Mouse (Mus musculus) fibroblast of lung, adult 2 months (primary cell): ENCODE measurements around the gene Jazf1.

ENCODE experiments used
- DNase-seq: peaks from one replicate; pipeline ENCODE4 v3.0.0-alpha.2; 2011; ENCODE audit warnings: low read depth

Gene Jazf1

DNA sequence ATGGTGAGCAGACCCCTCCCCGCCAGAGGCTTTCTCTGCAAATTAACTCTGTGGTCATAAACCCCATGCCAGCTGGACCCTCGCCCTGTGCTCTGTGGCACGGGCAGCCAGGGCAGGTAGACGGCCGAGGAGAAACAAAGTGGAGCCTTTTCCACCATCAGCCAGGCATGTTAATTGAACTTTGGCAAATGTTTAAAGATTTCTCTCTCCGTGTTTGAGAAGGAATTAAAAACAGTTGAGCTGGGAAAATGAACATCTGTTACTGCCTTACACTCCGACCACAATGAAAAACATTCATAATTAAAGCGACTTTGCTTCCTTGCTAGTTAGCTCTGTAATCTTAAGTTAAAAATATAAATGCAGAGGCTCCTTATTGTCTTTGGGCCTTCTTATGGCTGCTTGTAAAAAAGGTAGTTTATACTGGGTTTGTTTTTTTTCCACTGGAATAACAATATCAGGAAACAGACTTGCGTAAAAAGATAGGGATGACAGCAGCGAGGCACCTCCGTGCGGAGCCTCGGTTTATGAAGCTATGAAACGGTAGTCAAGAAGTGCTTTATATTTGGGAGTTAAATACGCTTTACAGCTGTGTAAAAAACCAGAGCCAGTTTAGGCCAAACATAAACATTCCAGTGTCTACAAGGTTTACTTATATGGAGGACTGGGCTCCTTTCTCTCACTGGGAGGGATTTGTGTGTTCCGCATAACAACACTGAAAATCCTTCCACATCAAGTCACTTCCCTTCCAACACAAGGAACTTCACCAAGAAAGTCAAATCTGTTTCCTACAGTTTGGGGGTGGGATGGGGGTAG, 273.2 kb downstream of the Jazf1 start:
- DNase-seq = no peak

DNA sequence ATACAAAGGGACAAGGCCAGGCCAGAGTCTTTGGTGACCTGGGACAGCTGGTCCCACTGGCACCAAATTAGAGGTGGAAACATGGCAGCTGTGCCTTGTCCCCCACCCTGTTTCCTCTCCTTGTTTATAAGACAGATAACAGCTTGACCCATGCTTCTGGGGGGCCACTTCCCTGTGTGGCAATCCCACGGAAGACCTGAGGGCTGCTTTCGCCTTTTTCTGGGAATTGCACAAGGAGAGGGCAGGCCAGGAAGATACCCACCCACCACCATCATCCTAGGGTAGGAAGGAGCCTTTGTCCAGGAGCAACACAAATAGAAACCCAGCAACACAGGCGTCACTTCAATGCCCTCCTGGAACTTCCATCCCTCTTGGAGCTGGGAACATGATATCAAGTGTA, 276.0 kb downstream of the Jazf1 start:
- no peak for DNase-seq

DNA sequence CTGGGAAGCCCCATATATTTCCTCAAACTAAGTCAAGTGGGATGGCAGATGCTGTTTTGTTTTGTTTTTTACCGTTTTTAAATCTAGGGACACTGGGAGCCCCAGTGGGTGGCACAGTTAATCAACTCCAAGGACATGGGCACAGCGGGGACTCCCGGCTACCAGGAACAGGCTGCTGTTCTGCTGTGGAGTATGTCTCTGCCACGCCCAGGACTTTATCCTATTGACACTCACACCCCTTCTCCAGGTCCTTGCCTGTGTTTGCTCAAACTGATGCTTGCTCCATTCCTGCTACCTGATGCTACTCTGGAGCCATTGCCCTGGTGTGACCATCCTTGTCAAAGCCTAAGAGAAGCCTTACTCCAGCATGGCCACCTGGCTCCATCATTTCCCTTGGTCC, 277.6 kb downstream of the Jazf1 start:
- no peak for DNase-seq

DNA sequence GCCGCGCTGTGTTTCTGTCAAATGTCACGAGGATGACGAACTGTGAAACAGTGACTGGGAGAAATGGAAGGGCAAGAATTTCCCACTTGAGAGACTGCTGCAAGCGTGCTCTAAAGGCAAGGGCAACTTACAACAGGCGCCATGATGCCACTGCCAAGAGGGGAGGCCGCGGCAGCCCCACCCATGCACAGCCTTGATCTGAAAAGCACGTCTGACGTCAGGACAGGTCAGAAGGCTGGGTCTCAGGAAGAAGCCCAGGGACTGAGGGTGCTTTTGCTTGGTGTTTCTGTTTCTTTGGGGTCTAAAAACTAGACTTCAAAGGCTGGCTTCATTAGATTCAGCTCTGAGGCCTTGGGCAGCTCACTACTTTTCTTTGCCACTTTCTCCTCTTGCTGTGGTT, 278.1 kb downstream of the Jazf1 start:
- DNase-seq = no peak

DNA sequence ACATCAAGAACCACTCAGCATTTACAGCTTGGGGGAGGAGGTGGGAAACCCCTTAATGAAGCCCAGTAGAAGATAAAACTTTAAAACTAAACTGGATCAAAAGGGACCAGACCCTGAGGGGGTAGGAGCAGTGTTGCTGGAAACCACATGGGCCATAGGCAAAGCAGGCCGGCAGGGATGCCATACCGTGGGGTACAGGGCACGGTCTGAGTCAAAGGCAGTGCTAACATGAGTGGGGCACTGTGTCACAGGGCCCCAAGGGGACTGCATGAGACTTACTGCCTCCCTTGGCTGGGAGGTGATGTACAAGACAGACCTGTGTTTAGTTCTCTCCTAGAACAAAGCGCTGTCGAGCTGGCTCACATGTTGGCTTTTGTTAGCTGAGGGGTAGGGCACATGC, 288.9 kb downstream of the Jazf1 start:
- DNase-seq = no peak

DNA sequence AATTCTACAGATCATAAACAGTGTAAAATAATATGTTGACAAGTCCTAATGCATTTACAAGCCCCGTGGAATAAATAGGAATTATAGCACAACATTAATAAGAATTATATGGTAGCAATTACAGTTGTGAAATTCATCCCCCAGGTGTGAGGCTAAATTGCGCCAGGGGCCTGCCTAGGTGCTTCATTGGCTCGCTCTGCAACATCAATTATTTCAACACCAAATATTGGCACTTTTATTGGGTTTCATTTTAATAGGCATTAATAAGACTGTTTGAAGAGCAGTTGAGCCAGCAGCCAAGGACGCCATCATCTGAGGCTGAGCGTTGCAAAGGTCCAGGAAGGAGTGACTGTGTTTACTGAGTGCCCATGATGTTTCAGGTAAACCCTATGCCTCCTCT, 289.9 kb downstream of the Jazf1 start:
- no peak for DNase-seq

DNA sequence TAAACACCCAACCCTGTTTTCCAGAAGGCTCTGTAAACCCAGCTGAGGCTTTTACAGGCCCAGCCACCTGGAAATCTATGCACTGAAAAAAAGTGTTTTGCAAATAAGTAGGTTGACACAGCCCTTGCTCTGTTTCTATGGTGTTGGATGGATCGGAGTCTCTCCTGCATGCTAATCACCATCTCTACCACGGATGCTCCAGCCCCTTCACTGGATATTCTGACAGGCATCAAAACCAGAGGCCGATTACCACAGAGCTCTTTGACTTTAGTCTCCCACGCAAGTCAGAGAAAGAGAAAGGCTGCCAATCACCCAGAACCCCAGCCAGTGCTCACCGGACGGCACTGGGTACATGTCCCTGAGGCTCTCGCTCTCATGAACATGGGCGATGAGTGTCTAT, 291.4 kb downstream of the Jazf1 start:
- DNase-seq = no peak

DNA sequence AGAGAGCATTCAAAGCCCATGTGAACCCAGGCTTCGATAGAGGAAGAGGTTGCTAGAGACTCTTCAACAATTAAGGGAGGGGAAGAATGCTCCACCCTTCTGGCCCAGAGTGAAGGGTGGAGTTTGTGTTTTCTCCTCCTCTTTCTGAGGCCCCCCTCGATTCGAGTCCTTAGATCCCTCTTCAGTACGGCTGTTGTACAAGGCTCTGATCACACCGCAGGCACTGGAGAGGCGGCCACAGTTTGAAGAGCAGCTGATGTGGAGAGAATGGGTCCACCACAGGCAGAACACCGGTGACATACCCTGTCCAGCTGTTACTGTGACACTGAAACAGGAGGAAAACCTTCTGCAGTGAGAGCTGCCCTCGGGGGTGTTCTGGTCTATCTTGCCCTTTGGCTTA, 292.5 kb downstream of the Jazf1 start:
- no peak for DNase-seq

DNA sequence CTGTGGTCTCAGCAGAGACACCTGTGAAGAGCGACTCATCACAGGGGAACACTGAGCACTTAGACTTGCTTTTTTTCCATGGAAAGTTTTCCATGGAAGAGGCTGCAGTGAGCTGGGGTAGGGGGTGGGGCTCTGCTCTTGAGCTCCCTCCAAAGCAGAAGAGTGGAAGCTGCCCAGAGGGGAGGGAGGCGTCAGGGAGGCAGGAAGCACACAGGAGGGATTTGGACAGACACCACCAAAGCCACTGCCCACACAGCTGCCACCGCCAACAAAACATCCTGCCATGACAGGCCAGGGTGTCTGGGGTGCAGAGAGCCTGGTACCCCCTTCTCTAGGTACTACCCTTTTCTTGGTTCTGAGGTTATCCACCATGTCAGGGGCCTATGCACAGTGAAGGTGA, 293.1 kb downstream of the Jazf1 start:
- DNase-seq = no peak

DNA sequence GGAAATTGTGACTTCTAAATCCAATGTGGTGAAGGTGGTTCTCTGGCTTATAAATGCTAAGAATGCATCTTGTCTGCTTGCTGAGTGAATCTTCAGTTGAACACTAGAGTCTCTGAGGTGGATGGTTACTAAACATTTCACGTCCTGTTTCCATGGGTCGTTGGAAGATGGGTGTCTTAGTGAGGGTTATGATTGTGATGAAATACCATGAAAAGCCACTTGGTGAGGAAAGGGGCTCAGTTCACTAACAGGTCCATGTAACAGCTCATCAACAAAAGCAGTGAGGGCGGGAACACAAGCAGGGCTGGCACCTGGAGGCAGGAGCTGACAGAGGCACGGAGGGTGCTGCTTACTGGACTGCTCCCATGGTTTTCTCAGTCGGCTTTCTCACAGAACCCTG, 295.3 kb downstream of the Jazf1 start:
- DNase-seq = no peak

DNA sequence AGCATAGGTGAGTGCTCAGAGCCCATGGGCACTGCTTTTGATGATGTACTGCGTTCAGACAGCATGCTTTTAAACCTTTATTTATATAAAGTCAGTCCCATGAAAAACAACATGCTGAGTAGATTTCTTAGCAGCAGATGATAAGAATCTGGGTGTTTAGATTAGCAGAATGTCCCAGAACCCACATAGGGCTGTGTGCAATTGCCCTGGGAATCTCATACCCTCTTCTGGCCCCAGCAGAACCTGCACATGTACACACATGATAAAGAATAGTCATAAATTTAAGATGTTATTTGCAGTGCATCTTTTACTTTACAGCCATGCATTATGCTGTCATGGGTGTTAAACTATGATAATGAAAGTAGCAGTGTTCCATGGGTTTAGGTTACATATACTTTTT, 297.6 kb downstream of the Jazf1 start:
- DNase-seq = no peak

DNA sequence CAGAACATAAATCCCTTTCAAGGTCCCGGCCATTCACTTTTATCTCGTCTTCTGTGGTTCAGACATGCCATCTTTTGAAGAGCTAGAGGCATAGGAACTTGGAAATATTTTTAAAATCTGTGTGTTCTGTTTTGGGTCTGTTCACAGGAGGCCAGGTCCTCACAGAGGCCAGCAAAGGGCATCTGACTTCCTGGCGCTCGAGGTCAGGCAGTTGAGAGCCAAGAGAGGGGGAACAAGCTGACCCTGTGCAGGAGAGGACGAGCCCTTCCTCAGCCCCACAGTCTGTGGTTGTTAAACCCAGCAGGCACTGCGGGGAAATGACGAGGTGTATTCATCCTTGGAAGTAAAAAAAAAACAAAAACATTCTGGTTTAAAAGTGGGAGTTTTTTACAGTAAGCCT, 303.2 kb downstream of the Jazf1 start:
- DNase-seq = no peak

DNA sequence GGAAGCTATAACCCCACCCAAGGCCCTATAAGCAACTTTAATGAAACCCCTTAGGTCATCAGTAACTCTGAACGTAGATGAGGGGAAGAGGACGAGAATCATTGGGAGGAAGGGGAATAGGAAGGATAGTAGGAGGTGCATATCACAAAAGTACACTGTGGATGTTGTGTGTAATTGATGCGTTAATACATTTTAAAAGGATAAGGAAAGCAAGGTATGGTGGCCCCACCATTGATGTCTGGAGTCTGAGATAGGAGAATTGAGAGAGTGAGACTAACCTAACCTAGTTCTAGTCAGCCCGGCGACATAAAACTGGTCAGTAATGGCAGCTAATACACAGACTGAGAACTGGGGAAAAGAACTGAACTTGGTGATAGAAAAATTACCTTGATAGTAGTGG, 315.6 kb downstream of the Jazf1 start:
- no peak for DNase-seq

DNA sequence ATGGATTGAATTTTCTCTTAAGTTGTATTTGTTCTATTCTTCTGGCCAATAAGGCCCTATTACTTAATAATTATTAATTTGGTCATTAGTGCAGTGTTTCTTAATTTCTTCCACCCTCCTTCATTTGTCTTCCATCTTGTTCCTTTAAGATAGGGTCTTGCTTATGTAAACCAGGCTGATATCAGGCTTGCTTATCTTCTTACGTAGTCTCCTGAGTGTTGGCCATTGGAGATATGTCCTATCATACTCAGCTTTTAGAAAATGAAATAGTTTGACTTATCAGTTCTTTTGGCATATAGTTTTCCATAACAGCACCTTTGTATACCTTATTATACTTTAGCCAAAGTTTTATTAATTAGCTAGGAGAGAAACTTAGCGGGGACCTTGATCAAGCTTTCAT, 333.8 kb downstream of the Jazf1 start:
- DNase-seq = no peak

DNA sequence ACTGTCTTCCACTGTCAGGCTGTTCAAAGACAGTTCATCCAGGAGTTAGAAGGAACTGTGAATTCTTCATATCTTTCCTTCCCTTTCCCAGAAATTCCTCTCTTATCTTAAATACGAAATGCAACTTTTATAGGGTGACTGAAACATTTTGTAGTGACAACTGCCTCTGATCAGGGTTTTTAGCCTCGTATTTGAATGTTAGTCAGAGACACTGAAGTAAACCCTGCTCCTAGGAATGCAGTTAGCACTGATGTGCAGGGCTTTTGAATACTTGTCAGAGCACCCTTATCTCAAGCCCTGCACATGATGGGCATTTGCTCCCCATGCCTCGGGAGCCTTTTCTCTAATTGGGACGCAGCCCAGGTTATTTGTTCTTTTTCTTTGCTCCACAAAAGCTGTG, 338.1 kb downstream of the Jazf1 start:
- DNase-seq = no peak

DNA sequence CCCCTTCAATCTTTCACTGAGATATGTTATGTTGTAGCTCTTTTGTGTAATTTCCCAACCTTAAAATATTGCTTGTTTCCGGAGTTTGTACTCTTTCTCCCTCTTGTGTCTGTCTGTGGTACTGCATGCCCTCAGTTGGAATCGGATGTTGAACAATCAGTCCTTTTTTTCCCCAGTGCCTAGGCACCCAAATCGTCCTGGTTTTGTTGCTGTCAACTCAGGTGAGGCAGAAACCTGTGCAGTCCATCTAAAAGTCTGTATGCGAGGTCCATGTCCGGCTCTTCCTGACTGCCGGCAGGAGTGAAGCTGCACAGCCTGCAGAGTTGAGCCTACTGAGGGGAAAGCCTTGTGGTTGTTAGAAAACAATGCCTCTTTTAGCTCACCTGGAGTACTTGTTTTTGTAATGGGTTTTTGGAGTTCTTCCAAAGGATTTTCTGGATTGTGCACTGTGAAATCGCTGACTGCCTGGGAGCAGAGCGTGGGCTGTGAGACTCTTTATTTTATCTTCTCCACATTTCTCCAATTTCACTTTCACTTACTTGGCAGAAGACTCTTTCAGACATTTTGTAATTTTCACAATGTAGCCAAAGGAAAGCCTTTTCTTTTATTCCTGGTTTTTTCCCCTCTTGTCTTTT, 343.5 kb downstream of the Jazf1 start:
- peak; percentile 58 for DNase-seq
